Mouse (Mus musculus): ENCODE measurements at regions not wholly inside any gene's neighbourhood (a gene's known extent, or its start where the extent isn't known, plus 50 kb on each side); places are given as distances from the start of the nearest gene placed in this dataset.

DNA sequence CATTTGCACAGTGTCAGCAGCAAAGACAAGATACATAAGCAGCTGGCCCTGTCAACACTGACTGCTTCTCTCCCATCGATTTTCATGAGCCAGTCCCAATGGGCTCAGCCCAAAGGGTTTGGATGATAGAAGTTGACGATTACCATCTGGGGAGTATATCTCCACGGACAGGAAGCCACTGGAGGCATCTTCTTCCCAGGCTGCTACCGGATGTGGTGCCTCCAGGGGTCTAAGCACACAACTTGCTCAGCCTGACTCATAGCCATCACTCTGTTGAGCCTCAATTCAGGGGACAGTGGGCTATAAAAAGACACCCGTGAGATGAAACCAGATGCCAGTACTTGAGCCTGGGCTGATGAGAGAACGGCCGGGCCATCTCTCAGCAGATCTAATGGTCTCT, 71.1 kb upstream of the Hif1a start:
- no peak for DNase-seq

DNA sequence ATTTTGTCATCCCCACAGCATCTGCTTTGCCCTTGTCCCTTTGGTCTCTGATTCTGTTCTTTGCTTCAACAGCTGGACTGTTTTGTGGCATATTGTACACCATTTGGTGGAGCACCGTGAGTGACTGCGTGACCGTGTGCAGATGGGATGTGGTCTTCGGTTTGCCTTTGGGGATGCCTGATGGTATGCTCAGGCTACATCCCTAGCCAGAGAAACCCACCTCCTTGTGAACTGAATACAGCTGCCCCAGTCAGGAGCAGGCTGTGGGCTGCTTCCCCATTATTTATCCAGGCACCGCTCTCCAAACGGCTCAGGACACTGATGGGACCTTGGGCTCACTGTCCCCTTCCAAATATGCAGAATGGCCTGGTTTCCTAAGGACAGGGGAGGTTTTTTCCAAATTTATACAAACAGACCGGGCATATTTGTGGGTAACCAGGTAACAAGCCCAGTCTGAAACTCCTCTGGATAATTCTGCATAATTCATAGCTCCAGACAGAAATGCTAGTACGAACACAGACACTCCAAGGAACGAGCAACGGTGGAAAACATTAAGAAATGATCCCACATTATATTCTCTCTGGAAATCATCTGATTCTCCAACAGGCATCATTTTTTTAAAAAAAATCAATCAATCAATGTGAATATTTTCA, 70.5 kb upstream of the Hif1a start:
- no peak for DNase-seq

DNA sequence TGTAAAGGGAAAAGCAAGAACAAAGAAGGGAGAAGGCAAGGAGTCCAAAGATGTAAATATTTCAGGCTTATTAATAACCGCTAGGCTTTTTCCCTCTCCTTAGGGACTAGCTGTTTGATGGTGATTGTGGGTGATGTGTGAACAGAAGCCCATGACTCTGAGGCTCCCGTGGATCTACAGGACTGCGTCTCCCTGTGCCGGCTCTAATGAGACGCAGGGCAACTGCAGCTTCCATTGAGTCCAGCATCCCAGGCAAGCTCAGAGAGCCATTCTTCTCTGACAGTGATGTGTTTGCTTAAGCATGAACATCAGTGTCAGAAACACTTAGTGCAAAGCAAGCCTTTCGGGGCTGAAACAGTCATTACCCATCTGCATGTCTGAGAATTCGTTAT, 70.0 kb upstream of the Hif1a start:
- DNase-seq, result no peak

DNA sequence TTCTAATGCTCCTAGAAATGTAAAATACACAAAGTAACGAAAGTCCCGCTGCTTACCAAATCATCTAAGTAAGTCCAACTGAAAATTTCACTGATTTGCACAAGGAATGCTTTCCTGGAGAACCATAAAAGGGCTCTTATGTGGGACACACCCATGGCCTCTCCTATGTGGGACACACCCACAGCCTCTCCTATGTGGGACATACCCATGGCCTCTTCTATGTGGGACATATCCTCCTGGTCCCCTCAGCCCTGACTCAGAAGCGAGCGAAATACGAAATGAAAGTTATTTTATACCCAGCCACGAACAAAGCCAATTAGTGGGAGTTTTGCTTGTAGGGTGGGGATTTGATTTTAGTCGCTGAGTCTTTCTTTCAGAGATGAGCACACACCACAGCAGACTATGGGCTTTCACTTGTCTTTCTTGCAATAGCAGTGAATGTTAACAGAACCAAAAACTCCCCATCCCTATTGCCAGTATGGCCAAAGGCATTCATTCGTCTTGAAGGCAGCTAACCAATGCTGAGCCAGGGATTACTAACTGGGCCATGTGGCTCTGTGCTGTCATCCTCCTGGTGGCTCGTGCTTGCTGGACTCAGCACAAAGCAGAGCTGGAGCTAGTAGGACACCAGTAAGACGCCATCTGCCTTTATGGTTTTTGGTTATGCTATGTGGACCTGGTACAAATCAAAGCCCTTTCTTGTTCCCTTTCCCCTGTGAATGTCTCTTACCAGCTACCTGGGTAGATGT, 69.4 kb upstream of the Hif1a start:
- no peak for DNase-seq

DNA sequence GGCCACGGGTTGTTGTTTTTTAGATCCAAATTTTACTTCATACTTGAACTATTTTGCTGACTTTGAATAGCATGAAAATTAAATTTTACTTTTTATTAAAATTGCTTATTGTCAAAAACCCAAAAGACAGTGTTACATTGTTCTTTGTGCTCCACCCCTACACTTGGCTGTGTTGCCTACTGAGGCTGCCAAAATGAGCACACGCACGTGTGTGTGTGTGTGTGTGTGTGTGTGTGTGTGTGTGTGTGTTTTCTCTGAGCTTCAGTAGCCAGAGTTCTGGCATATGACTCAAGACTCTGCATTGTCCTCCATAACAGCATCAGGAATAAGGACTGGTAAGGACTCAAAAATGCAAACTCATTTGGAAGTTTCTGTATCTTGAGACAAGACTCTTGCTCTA, 68.4 kb upstream of the Hif1a start:
- no peak for DNase-seq

DNA sequence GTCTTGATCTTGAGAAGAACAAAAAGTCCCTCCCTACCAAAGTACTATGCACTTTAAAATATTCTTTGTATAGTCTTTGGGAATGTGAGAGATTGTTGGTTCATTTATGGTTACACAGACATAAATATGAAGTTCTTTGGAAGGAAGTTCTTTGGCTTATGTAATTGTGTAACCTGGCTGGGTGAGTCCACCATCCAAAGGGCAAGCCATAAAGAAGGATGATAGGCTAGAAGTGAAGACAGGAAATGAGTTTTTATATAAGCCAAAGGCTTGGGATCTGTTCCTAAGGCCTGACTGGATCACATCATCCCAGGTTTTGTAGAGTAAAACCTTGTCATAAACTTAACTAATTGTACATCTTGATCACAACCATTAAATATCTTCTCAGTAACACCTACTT, 65.0 kb upstream of the Hif1a start:
- no peak for DNase-seq

DNA sequence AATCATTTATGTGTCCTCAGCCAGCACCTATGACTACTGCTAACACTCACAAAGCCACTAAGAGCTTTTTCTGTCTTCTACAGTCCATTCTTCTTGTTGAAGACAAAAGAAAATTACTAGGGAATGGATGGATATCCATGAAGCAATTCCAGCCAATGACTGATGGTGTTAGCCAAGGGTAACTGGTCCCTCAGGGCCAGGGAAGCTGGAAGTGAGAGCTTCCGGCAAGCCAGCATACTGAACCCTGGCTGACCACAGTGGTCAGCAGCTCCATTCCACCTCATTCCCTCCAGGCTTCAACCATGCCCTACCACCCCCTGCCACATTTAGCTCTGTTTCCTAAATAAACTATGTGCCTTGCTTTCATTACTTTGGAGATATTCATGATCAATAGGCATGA, 64.1 kb upstream of the Hif1a start:
- DNase-seq, result no peak

DNA sequence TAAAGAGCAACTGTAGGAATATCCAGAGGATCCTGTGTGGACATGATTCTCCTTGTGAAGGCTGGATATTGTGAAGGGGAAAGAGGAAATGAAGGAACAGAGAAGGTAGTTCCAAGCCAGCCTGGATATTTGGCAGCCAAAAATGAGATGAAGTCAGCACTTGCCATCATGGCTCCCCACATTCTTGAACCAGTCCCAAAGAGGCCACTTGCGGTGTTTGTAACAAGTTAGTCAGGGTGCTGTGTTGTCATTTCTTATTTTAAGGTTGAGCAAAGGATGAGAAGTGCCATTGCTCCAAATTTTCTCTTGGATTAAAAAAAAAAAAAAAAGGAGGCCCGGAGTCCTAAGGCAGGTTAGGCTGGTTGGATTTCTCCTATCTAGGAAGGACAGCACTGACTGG, 63.3 kb upstream of the Hif1a start:
- DNase-seq, result no peak

DNA sequence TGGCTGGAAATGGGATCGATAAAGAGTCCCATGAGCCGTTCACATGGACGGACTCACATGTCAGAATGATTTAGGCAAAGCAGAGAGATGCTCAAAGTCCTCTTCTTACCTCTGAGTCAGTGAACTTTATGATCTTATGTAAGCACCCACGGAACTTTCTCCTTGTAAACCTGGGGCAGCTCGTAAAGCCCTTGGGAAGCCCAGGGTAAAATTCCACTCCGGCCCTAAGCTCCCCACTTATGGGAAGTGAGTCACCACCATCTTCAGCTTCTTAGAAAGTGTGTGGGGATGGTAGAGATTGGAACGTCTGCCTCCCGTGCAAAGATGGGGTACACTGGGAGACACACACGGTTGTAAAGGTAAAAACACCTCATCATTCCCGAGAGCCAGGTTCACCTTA, 62.8 kb upstream of the Hif1a start:
- DNase-seq, result peak; percentile 40

DNA sequence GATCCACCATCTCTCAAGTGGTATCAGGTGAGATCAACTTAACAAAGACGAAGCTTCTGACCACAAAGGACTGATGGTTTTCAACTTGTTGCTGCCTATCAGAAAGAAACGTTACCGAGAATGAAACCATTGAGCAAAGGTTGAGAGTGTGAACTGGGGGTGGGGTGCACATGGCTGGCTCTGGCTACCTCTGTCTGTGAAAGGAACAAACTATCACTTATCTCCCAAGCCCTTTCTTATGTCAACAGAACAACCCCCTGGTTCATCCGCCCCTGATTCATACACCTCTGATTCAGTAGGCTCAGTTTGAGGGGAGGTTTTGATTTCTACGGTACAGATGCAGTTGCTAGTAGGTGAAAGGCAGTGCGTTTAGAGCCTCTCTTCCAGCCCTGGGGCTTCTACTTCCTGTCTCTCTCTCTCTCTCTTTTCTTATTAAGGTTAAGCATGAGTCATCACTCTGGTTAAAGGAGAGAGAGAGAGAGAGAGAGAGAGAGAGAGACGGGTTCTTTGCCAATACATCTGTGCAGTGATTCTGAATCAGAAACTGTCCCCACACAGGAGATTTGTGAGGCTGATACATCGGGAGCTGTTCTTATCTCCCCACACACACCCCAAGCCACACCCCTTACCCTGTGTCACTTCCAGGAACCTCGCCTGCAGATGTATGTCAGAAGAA, 59.0 kb upstream of the Hif1a start:
- no peak for DNase-seq

DNA sequence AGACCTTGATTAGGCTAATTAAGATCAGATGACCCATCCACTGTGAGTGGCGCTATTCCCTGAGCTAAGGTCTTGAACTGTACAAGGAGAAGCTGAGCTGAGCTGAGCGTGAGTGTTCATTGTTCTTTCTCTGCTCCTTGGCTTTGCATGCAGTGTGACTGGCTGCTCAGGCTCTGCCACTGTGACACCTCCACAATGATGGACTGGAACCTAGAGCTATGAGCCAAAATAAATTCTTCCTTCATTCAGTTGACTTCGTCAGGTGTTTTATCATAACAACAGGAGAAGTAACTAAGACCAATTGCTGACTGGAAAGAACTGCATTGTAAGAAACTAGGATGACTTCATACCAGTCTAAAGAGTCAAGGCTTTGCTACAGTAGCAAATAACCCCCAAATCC, 56.4 kb upstream of the Hif1a start:
- DNase-seq, result no peak

DNA sequence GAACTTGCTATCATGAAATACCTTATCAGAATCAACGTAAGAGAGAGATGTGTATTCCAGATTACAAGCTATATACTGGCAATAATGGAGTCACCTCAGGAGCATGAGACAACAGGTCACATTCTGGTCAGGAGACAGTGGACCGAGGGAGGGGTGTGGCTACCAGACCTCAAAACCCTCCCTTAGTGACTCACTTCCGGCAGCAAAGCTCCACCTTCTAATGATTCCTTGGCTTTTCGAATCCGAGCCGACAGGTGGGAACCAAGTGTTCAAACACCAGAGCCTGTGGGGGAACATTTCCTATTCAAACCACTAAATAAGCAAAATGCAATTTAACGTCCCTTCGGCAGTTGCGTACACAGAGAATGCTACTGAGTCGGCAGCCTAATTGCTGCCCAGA, 54.5 kb upstream of the Hif1a start:
- DNase-seq, result no peak

DNA sequence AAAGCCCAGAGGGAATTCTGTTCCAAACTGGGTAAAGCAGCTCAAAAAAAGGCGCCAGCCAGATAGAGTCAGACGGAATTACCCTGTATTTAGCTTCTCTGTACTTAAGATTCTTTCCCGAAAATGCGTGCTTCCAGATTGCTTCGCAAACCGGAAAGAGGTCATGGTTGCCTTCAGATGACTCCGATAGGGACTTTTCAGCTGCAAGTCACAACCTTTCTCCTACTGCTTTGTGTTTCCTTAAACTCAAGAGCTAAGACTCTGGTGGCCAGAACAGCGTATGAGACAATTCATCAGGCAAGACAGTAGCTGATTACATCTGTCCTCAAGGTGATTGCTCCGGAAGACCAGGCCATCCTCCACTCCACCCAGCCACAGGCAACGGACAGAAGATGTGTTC, 53.8 kb upstream of the Hif1a start:
- DNase-seq, result no peak

DNA sequence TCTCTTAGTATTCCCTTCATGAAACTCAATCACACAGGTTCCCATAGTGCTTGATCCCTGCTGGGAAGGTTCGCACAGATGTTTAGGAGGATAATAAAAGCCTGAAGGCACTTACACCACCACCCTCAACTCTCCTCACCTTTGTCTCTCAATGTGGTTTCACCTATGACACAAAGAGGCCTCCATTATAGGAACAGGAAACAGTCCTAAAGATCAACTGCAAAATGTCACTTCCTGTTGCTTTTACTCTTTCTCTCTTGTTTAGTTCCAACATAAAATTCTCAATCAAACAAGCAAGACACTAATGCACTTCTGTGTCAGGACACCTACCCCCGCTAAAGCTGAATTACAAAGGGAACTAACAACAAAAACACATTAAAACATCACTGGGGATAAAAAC, 50.3 kb upstream of the Hif1a start:
- no peak for DNase-seq

Data from kidney, adult 11 months (tissue).